Mouse (Mus musculus) stomach, embryonic 14.5 days (tissue): Measurements from ENCODE around the gene Hyal6. TPM values are rescaled to one million over a fixed set of nuclear protein-coding genes. Genes with fewer than 3 reads are reported as not detected.

ENCODE experiments used
- ATAC-seq: fragments of 200-750 bp; cut with Nextera tagmentation; 2 replicates; pipeline ENCODE4 v1.8.0; 2017; ENCODE audit warnings: low read depth, moderate TSS enrichment; ENCODE audit not compliant: insufficient number of reproducible peaks, insufficient read depth, low FRiP score
- H3K27ac ChIP-seq: fragments of 300-500 bp; sonication (generic); 2 replicates; pipeline ENCODE4 v1.5.1; 2014; ENCODE audit warnings: mild to moderate bottlenecking, low read length, moderate library complexity, mixed read lengths
- H3K27me3 ChIP-seq: fragments of 300-500 bp; sonication (generic); 2 replicates; pipeline ENCODE4 v1.6.1; 2014; ENCODE audit warnings: low read length, control low read depth, mixed read lengths; ENCODE audit not compliant: control insufficient read depth, insufficient read depth
- H3K36me3 ChIP-seq: fragments of 300-500 bp; sonication (generic); 2 replicates; pipeline ENCODE4 v1.6.1; 2014; ENCODE audit warnings: mild to moderate bottlenecking, control low read depth, low read length, moderate library complexity, mixed read lengths; ENCODE audit not compliant: control insufficient read depth, insufficient read depth
- H3K4me1 ChIP-seq: fragments of 300-500 bp; sonication (generic); 2 replicates; pipeline ENCODE4 v1.6.1; 2014; ENCODE audit warnings: low read length, control low read depth, mixed read lengths; ENCODE audit not compliant: control insufficient read depth, insufficient read depth
- H3K4me2 ChIP-seq: fragments of 300-500 bp; sonication (generic); replicated peaks from 2 replicates; pipeline ENCODE4 v1.6.1; 2014; ENCODE audit warnings: low read depth, low read length, control low read depth
- H3K4me3 ChIP-seq: fragments of 300-500 bp; sonication (generic); 2 replicates; pipeline ENCODE4 v1.5.1; 2014; ENCODE audit warnings: low read depth, low read length, control low read depth
- H3K9ac ChIP-seq: fragments of 300-500 bp; sonication (generic); replicated peaks from 2 replicates; pipeline ENCODE4 v1.6.1; 2014; ENCODE audit warnings: low read depth, mild to moderate bottlenecking, control low read depth, low read length, moderate library complexity, mixed read lengths
- H3K9me3 ChIP-seq: fragments of 300-500 bp; sonication (generic); 2 replicates; pipeline ENCODE4 v1.6.1; 2016; ENCODE audit warnings: low read depth, low read length, control low read depth; ENCODE audit not compliant: control insufficient read depth
- WGBS: fragments of 180-500 bp; shearing (Covaris S2); extraction: QIAGEN DNeasy Blood & Tissue Kit; methylation state at CpG from one replicate; pipeline ENCODE4 v1.1.7; 2014; 5-methylcytosine and 5-hydroxymethylcytosine counted together
- polyA plus RNA-seq: library from polyadenylated mRNA; unstranded; fragments of >200 nt; fragmentation: Nextera tagmentation; extraction: Ambion mirVana; gene quantifications from 2 replicates; pipeline ENCODE4 v1.2.1, GENCODE M21; 2014

Hyal6 gene
- polyA plus RNA-seq, 1 experiment from 2014 or later = not detected

- Histone ChIP-seq H3K27me3 (no peaks in the 10 kb centered on the region), H3K36me3 (no peaks in the 10 kb centered on the region), H3K4me1 (no peaks in the 10 kb centered on the region), H3K9ac (no peak overlapping the region), H3K9me3 (no peaks in the 10 kb centered on the region), H3K27ac (no peak overlapping the region), H3K4me2 (no peak overlapping the region), H3K4me3 (no peak overlapping the region)
- WGBS = 82% methylated on average over 1 of the region's 1 CpGs
- ATAC-seq = no peak
Observed at GRCm38 (mm10) chr6:24728130-24728529, 4.9 kb upstream of the Hyal6 start.

- Histone ChIP-seq H3K4me1 (no peaks in the 10 kb centered on the region), H3K4me3 (no peak overlapping the region), H3K9ac (no peak overlapping the region), H3K27me3 (no peaks in the 10 kb centered on the region), H3K36me3 (no peaks in the 10 kb centered on the region), H3K9me3 (no peaks in the 10 kb centered on the region), H3K27ac (no peak overlapping the region), H3K4me2 (no peak overlapping the region)
- no peak for ATAC-seq
- WGBS = 85% methylated on average over 6 of the region's 6 CpGs
Observed at GRCm38 (mm10) chr6:24734565-24734964, 1.5 kb downstream of the Hyal6 start.

GRCm38 (mm10) chr6:24748029-24748428 is 15.0 kb downstream of the Hyal6 start, which contains the start of gene Hyal4:
Hyal4 (plus strand) TSS chr6:24748329.
- no peak within 1 kb of the TSS for H3K4me3 ChIP-seq
- 78% methylated on average over 4 of the region's 4 CpGs for WGBS

GRCm38 (mm10) chr6:24759281-24759680 is 26.2 kb downstream of the Hyal6 start:
- no peak for ATAC-seq
- Histone ChIP-seq H3K36me3 (no peaks in the 10 kb centered on the region), H3K4me3 (no peak overlapping the region), H3K4me2 (no peak overlapping the region), H3K9me3 (no peaks in the 10 kb centered on the region), H3K9ac (no peak overlapping the region), H3K4me1 (no peaks in the 10 kb centered on the region), H3K27ac (no peak overlapping the region), H3K27me3 (no peaks in the 10 kb centered on the region)
- WGBS = 95% methylated on average over 3 of the region's 3 CpGs

More at GRCm38 (mm10) chr6:24748029-24748428, 15.0 kb downstream of the Hyal6 start, which contains the start of gene Hyal4:
- H3K27me3 ChIP-seq = no peaks in the 10 kb centered on the region
- no peak within 1 kb of the TSS for H3K27ac ChIP-seq
- no peaks in the 10 kb centered on the region for H3K9me3 ChIP-seq
- H3K36me3 ChIP-seq = no peaks in the 10 kb centered on the region
- H3K4me2 ChIP-seq = no peak within 1 kb of the TSS
- H3K4me1 ChIP-seq = no peaks in the 10 kb centered on the region
- ATAC-seq = no peak
- H3K9ac ChIP-seq = no peak within 1 kb of the TSS

GRCm38 (mm10) chr6:24766261-24766660 is 33.2 kb downstream of the Hyal6 start:
- Histone ChIP-seq H3K27ac (no peak overlapping the region), H3K4me1 (no peaks in the 10 kb centered on the region), H3K4me3 (no peak overlapping the region), H3K9ac (no peak overlapping the region), H3K27me3 (no peaks in the 10 kb centered on the region), H3K9me3 (no peaks in the 10 kb centered on the region), H3K36me3 (no peaks in the 10 kb centered on the region), H3K4me2 (no peak overlapping the region)
- 67% methylated on average over 2 of the region's 2 CpGs for WGBS
- ATAC-seq = no peak

- H3K4me1 ChIP-seq = no peaks in the 10 kb centered on the region
- no peaks in the 10 kb centered on the region for H3K36me3 ChIP-seq
- no peaks in the 10 kb centered on the region for H3K27me3 ChIP-seq
- 49% methylated on average over 2 of the region's 2 CpGs for WGBS
- no peaks in the 10 kb centered on the region for H3K9me3 ChIP-seq
- H3K9ac ChIP-seq = no peak overlapping the region
- no peak overlapping the region for H3K4me2 ChIP-seq
- H3K4me3 ChIP-seq = no peak overlapping the region
- H3K27ac ChIP-seq = no peak overlapping the region
- no peak for ATAC-seq
Observed at GRCm38 (mm10) chr6:24779182-24779581, 46.1 kb downstream of the Hyal6 start.

GRCm38 (mm10) chr6:24790888-24791287 is 57.8 kb downstream of the Hyal6 start, which contains the start of gene Spam1:
Spam1 (plus strand) TSS chr6:24791188.
- H3K27me3 ChIP-seq = no peaks in the 10 kb centered on the region
- no peak within 1 kb of the TSS for H3K27ac ChIP-seq
- no peaks in the 10 kb centered on the region for H3K36me3 ChIP-seq
- H3K9ac ChIP-seq = no peak within 1 kb of the TSS
- H3K4me3 ChIP-seq = no peak within 1 kb of the TSS
- no peak for ATAC-seq
- H3K4me2 ChIP-seq = no peak within 1 kb of the TSS
- H3K9me3 ChIP-seq = no peaks in the 10 kb centered on the region
- H3K4me1 ChIP-seq = no peaks in the 10 kb centered on the region

Other genes with a start within 250 kb of the Hyal6 start
- 0.08 TPM in 1 of 2 replicates, not detected in the other for gene Iqub, start 218.2 kb upstream of the Hyal6 start, polyA plus RNA-seq
- 348 and 357 TPM in 2 replicates for gene Ndufa5, start 205.2 kb upstream of the Hyal6 start, polyA plus RNA-seq
- gene Asb15, start 205.1 kb upstream of the Hyal6 start, polyA plus RNA-seq = not detected in 2 replicates
- not detected in 2 replicates for gene Lmod2, start 135.5 kb upstream of the Hyal6 start, polyA plus RNA-seq
- 59.8 and 60.2 TPM in 2 replicates for gene Wasl, start 68.2 kb upstream of the Hyal6 start, polyA plus RNA-seq
- not detected in 2 replicates for gene Hyal4, start 15.1 kb downstream of the Hyal6 start, polyA plus RNA-seq
- not detected in 2 replicates for gene Spam1, start 57.9 kb downstream of the Hyal6 start, polyA plus RNA-seq
- not detected in 2 replicates for gene Hyal5, start 124.8 kb downstream of the Hyal6 start, polyA plus RNA-seq
- gene Tmem229a, start 223.1 kb downstream of the Hyal6 start, polyA plus RNA-seq = 1.0 TPM in 2 replicates